Mouse (Mus musculus): Measurements from ENCODE around the gene Katnal1. TPM values are rescaled to one million over a fixed set of nuclear protein-coding genes. Genes with fewer than 3 reads are reported as not detected.

Gene Katnal1
- polyA plus RNA-seq, 1 experiment from 2014 or later: 23.6 TPM

DNA sequence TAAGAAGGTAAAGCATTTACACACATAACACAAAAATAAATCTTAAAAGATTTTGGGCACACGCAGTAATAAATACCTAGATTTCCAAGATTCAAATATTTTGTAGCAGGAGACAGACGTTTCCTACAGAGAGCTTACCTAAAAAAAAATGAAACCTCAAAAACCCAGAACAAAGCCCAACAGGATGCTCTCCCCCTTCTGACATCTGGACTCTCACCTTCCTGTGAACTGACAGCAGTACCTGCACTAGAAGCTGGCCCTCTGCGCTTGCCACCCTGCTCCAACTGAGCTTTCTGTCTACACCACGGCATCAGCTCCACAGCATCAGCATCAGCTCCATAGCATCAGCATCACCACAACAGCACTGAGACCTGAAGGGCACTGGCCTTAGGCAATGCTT lies 19.1 kb downstream of the Katnal1 start:
- no peak overlapping the region for H3K4me3 ChIP-seq
- H3K27me3 ChIP-seq (ENCODE audit: insufficient read depth, poor library complexity, severe bottlenecking): no peaks in the 10 kb centered on the region
- peaks cover 40% of the 10 kb centered on the region for H3K4me1 ChIP-seq (replicated peaks)
- 0 out of 2 replicates have a peak, but pooled peaks cover 4% of the 10 kb centered on the region for H3K9me3 ChIP-seq
- WGBS: 93% methylated on average over 4 of the region's 4 CpGs
- H3K27ac ChIP-seq: no peak overlapping the region
- DNase-seq (ENCODE audit: low spot score): no peak
- peaks cover 78% of the 10 kb centered on the region for H3K36me3 ChIP-seq

DNA sequence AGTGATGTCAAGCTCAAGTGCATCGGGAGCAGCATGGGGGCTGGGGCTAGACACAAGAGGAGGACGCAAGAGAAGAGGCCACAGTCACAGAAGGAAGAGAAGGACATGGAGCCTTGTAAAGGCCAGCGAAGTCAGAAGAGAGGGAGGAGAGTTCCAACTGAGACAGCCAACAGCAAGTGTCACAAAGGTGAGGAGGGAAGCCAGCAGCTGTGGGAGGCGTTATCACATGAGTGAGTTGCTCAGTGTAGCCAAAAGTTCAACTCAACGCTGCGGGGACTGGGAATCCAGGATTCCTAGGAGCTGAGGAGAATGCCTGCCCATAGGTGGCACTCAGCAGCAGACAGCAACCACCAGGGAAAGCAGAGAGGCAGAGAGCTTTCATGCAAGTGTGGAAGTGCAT lies 19.7 kb downstream of the Katnal1 start:
- Histone ChIP-seq H3K27me3 (ENCODE audit: insufficient read depth, poor library complexity, severe bottlenecking) (no peaks in the 10 kb centered on the region), H3K27ac (peak overlapping the region; percentile 81), H3K9me3 (0 out of 2 replicates have a peak, but pooled peaks cover 4% of the 10 kb centered on the region), H3K36me3 (peaks cover 75% of the 10 kb centered on the region), H3K4me1 (replicated peaks) (peaks cover 40% of the 10 kb centered on the region), H3K4me3 (no peak overlapping the region)
- WGBS: 33% methylated on average over 6 of the region's 6 CpGs
- DNase-seq (ENCODE audit: low spot score): no peak

DNA sequence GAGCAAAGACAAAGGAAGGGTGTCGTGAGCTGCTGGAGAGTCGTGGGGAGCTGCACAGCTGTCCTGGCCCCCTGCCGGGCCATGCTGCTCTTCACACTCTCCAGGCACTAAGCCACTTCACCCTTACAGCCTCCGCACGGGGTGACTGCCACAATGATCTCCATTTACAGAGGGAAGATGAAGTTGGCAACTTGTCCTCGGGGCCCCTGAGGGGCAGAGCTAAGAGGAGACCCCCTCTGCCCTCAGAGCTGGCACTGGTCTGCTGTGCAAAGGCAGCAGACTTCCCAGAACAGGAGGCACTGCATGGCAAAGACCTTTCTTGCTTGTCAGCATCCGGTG lies 20.1 kb downstream of the Katnal1 start:
- no peak overlapping the region for H3K4me3 ChIP-seq
- 0 out of 2 replicates have a peak, but pooled peaks cover 4% of the 10 kb centered on the region for H3K9me3 ChIP-seq
- peaks cover 75% of the 10 kb centered on the region for H3K36me3 ChIP-seq
- DNase-seq (ENCODE audit: low spot score): peak; percentile 32
- 17% methylated on average over 7 of the region's 7 CpGs for WGBS
- peak overlapping the region; percentile 81 for H3K27ac ChIP-seq
- no peaks in the 10 kb centered on the region for H3K27me3 ChIP-seq (ENCODE audit: insufficient read depth, poor library complexity, severe bottlenecking)
- peaks cover 40% of the 10 kb centered on the region for H3K4me1 ChIP-seq (replicated peaks)

DNA sequence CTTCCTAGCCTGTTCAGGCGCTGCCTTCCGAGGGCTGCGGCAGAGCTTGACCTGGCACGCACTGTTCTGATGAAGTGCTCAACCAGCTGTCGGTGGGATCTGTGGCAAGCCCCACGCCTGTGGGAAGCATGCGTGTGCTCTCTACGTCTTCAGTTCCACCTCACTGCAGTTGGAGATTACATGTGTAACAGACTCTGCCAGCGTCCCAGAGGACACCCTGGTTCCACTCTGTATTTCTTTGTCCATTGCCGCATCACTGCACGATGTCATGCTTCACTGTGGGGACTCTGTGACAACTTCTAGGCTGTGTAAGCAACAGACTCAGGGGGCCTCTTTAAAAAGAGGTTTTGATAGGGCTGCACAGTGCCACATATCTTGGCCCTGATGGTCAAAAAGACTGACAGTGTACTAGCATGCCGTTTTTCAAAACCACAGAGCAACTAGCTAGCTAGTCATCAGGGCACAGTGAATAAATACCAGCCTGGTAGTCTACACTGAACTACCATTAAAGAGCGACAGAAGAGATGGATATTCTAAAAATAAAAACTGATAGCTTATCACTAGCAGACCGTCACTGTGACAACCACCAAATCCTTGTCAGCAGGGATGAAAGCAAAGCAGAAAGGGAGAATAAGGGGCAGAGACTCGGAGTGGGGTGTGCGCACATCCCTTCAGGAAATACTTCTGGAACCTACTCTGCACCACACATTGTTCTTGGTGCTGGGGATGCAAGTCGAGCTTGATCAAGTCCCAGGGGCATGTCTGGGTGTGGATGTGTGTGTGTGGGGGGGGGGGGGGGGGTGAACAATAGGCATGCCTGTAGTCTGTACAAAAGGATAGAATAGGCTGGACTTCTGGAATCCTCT lies 20.7 kb downstream of the Katnal1 start:
- Histone ChIP-seq H3K4me3 (no peak overlapping the region), H3K27ac (peak overlapping the region; percentile 81), H3K9me3 (0 out of 2 replicates have a peak, but pooled peaks cover 4% of the 10 kb centered on the region), H3K36me3 (peaks cover 75% of the 10 kb centered on the region), H3K4me1 (replicated peaks) (peaks cover 40% of the 10 kb centered on the region), H3K27me3 (ENCODE audit: insufficient read depth, poor library complexity, severe bottlenecking) (no peaks in the 10 kb centered on the region)
- no peak for DNase-seq (ENCODE audit: low spot score)
- WGBS: 63% methylated on average over 17 of the region's 17 CpGs

DNA sequence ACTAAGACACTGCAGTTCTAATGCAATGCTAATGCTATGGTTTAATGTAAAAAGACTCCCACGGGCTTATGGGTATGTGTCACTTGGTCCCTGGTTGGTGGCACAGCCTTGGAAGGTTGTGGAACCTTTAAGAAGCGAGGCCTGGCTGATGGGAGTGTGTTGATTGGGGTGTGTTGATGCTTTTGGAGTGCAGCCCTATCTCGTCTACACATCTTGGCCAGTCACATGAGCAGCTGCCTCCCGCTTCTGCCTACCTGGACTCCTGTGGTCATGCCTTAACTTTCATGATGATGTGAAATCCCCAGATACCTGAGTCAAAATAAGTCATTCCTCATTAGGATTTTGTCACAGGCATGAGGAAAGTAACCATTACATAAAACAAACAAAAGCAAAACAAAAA lies 22.8 kb downstream of the Katnal1 start:
- no peak overlapping the region for H3K4me3 ChIP-seq
- no peak for DNase-seq (ENCODE audit: low spot score)
- no peaks in the 10 kb centered on the region for H3K9me3 ChIP-seq
- H3K36me3 ChIP-seq: peaks cover 71% of the 10 kb centered on the region
- H3K27ac ChIP-seq: no peak overlapping the region
- 91% methylated on average over 4 of the region's 4 CpGs for WGBS
- no peaks in the 10 kb centered on the region for H3K27me3 ChIP-seq (ENCODE audit: insufficient read depth, poor library complexity, severe bottlenecking)
- H3K4me1 ChIP-seq (replicated peaks): peaks cover 38% of the 10 kb centered on the region

DNA sequence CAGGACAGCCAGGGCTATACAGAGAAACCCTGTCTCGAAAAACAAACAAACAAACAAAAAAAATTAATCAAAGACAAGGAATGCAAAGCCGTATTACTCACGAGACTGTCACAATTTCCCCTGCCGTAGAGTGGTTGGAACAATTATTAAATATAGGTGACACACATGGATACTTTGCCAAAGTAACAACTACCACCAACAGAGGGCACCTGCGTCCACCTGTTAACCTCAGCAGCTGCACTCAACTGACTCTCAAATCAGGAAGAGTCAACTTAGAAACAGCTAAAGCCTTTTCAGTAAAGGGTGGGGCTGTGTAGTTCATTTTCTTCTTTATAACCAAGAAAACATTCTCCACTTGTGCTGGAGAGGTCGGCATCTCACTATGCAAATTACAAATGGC lies 24.3 kb downstream of the Katnal1 start:
- 83% methylated on average over 6 of the region's 6 CpGs for WGBS
- Histone ChIP-seq H3K36me3 (peaks cover 64% of the 10 kb centered on the region), H3K9me3 (no peaks in the 10 kb centered on the region), H3K27me3 (ENCODE audit: insufficient read depth, poor library complexity, severe bottlenecking) (no peaks in the 10 kb centered on the region), H3K4me1 (replicated peaks) (peaks cover 38% of the 10 kb centered on the region), H3K27ac (no peak overlapping the region), H3K4me3 (no peak overlapping the region)
- DNase-seq (ENCODE audit: low spot score): no peak

DNA sequence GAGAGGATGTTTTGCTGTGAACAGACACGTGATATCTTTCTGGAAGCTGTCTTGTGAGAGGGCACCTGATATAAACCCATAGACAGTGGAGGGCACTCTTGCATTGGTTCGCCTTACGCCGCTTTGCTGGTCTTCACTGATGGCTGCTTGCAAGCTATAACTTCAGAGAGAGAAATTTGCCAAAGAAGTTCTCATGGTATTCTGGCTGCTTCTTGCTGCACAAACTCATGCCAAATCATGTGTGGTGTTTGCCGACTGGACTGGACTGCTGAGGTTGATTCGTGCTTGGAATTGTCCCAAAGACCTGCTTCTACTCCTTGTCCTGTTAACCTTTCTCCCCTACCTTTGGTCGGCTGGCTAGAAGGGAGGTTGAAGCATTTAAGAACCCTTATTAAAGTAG lies 29.8 kb downstream of the Katnal1 start:
- no peak overlapping the region for H3K4me3 ChIP-seq
- no peak overlapping the region for H3K27ac ChIP-seq
- no peak for DNase-seq (ENCODE audit: low spot score)
- peaks cover 34% of the 10 kb centered on the region for H3K4me1 ChIP-seq (replicated peaks)
- no peaks in the 10 kb centered on the region for H3K27me3 ChIP-seq (ENCODE audit: insufficient read depth, poor library complexity, severe bottlenecking)
- H3K36me3 ChIP-seq: peaks cover 43% of the 10 kb centered on the region
- no peaks in the 10 kb centered on the region for H3K9me3 ChIP-seq
- WGBS: 96% methylated on average over 7 of the region's 7 CpGs

DNA sequence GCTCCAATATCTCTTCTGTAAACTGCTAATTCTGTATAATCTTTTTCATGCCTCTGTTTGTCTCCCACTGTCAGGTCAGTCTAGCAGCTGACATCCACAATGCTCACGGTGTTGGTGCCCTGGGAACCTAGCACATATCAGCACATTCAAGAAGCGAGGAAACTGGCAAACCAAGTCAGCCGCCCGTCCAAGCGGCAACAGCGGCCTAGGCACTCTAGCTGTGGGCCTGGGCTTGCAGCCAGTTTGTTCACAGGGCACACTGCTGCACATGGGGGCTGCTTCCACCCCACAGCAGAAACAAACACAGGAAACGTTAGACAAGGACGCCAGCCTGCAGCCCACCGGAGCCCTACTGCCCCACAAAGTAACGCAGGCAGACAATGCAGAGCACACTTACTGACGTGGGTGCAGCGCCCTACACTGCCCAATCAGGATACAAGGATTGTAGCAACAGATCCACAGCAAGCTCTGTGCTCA lies 31.1 kb downstream of the Katnal1 start:
- Histone ChIP-seq H3K27me3 (ENCODE audit: insufficient read depth, poor library complexity, severe bottlenecking) (no peaks in the 10 kb centered on the region), H3K4me3 (no peak overlapping the region), H3K36me3 (peaks cover 41% of the 10 kb centered on the region), H3K9me3 (no peaks in the 10 kb centered on the region), H3K4me1 (replicated peaks) (peaks cover 34% of the 10 kb centered on the region), H3K27ac (peak overlapping the region; percentile 56; the same call in 1 of the 2 replicates)
- DNase-seq (ENCODE audit: low spot score): no peak
- WGBS: 87% methylated on average over 12 of the region's 12 CpGs

DNA sequence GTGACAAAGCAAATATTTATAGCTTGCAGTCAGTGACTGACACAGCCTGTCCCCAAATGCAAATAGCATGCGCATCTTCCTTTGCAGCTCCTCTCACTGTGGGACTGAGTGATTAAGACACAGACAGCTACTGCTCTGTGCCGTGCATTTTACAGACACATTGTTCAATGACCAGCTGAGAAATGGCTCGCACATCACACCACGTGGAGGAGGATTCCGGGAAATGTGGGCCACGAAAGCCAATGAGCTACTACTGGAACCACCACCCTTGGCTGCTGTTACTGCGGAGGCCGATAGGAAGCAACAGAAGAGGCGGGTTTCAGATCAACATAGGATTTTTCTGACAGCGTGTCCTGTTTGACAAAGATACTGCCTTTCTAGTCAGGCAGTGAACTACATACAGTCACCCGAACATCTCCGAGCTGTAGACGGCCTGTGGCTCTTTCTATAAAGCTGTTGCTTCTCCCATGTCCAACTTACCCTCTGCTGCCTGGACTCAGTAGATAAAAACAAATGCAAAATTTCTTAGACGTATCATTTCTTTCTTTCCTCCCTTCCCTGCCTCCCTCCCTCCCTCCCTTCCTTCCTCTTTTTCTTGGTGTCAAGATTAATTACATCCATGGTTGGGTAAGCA lies 31.9 kb downstream of the Katnal1 start:
- Histone ChIP-seq H3K4me1 (replicated peaks) (peaks cover 34% of the 10 kb centered on the region), H3K27me3 (ENCODE audit: insufficient read depth, poor library complexity, severe bottlenecking) (no peaks in the 10 kb centered on the region), H3K9me3 (no peaks in the 10 kb centered on the region), H3K4me3 (no peak overlapping the region), H3K27ac (peak overlapping the region; percentile 2; the same call in 1 of the 2 replicates), H3K36me3 (peaks cover 43% of the 10 kb centered on the region)
- WGBS: 78% methylated on average over 14 of the region's 14 CpGs
- no peak for DNase-seq (ENCODE audit: low spot score)

DNA sequence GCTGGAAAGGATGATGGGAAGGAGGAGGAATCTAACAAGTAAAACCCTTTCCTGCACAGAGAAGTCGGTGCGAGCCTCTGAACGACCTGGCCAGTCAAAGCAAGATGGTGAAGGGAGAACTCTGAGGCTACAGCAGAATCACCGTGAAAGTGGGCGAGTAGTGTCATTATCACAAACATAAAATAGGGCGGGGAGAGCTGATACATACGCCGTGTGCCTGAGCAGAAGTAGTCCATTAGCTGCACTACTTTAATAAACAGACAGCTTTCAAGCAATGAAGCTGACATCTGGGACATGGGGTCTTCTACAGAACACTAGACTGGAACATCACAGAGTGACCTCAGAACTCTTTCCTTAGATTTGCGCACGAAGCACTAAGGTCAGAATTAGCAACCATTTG lies 32.6 kb downstream of the Katnal1 start:
- H3K4me3 ChIP-seq: no peak overlapping the region
- H3K4me1 ChIP-seq (replicated peaks): peaks cover 34% of the 10 kb centered on the region
- H3K9me3 ChIP-seq: no peaks in the 10 kb centered on the region
- no peak overlapping the region for H3K27ac ChIP-seq
- no peaks in the 10 kb centered on the region for H3K27me3 ChIP-seq (ENCODE audit: insufficient read depth, poor library complexity, severe bottlenecking)
- DNase-seq (ENCODE audit: low spot score): no peak
- WGBS: 93% methylated on average over 10 of the region's 10 CpGs
- peaks cover 45% of the 10 kb centered on the region for H3K36me3 ChIP-seq

DNA sequence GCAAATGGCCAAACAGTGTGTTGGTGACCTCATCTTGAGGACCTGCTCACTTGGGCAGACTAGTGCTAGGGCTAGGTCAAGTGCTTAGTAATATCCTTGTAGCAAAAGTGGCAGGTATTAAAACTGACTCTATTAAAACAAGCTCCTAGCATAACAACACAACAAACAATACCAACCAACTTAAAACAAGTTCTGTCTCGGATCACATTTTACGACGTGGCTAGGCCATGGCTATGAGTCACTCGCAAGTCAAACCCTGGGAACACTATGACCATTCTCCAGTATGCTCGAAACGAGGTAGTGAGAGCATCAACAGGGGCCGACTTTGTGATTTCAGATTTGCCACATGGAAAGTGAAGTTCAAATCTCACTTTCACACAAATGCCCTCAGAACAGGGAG lies 33.3 kb downstream of the Katnal1 start:
- no peaks in the 10 kb centered on the region for H3K27me3 ChIP-seq (ENCODE audit: insufficient read depth, poor library complexity, severe bottlenecking)
- H3K4me1 ChIP-seq (replicated peaks): peaks cover 34% of the 10 kb centered on the region
- H3K4me3 ChIP-seq: no peak overlapping the region
- WGBS: 92% methylated on average over 7 of the region's 7 CpGs
- H3K9me3 ChIP-seq: no peaks in the 10 kb centered on the region
- H3K27ac ChIP-seq: 0 out of 2 replicates have a peak overlapping the region, but pooled peaks have one; percentile 16
- DNase-seq (ENCODE audit: low spot score): no peak
- H3K36me3 ChIP-seq: peaks cover 45% of the 10 kb centered on the region

DNA sequence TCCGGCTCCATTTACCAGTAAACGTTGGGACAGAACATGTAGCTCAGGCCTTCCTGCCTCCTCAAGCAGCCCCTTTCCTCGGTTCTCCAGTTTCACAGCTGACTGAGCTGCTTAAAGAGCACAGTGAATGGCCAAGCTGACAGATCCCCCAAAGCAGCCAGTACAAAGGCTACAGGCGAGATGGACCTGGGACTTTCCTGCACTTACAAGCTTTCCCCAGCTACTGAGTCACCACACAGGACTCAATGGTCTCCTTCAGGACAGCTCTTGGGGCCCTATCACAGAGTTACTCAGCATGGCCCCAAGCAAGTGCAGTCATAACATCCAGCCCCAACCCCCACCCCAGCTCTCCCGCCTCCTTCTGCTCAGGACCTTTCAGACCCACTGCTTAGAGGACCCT lies 34.1 kb downstream of the Katnal1 start:
- Histone ChIP-seq H3K4me1 (replicated peaks) (peaks cover 34% of the 10 kb centered on the region), H3K27ac (peak overlapping the region; percentile 19; the same call in 1 of the 2 replicates), H3K36me3 (peaks cover 52% of the 10 kb centered on the region), H3K9me3 (peaks cover 4% of the 10 kb centered on the region; the same call in 1 of the 2 replicates), H3K4me3 (no peak overlapping the region), H3K27me3 (ENCODE audit: insufficient read depth, poor library complexity, severe bottlenecking) (no peaks in the 10 kb centered on the region)
- 35% methylated on average over 5 of the region's 5 CpGs for WGBS
- no peak for DNase-seq (ENCODE audit: low spot score)

DNA sequence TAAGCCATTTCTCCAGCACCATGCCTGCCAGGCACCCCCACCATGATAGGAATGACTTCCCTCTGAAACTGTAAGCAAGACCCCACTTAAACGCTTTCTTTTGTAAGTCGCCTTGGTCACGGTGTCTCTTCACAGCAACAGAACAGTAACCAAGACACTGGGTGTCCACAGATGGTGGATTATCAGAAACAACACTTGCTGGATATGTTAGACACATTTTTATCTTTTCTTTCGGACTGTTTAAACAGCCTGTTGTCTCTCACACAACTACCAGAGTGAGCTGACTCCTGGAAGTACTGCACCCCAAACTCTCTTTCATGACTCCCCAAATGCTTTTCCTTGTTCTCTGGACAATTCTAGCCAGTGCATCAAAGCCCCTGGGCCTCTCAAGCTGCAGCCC lies 38.9 kb downstream of the Katnal1 start:
- H3K36me3 ChIP-seq: peaks cover 76% of the 10 kb centered on the region
- 97% methylated on average over 4 of the region's 4 CpGs for WGBS
- no peak overlapping the region for H3K4me3 ChIP-seq
- H3K9me3 ChIP-seq: peaks cover 5% of the 10 kb centered on the region; the same call in 1 of the 2 replicates
- no peak overlapping the region for H3K27ac ChIP-seq
- DNase-seq (ENCODE audit: low spot score): no peak
- peaks cover 18% of the 10 kb centered on the region for H3K4me1 ChIP-seq (replicated peaks)
- no peaks in the 10 kb centered on the region for H3K27me3 ChIP-seq (ENCODE audit: insufficient read depth, poor library complexity, severe bottlenecking)
